Mouse (Mus musculus) NIH3T3 (cell line): ENCODE data around the gene Nr2f2.

Source experiments
- DNase-seq: peaks from one replicate; pipeline ENCODE4 v3.0.0-alpha.2; 2012; ENCODE audit warnings: low read depth

Nr2f2 gene

GRCm38 (mm10) chr7:70365941-70366807 lies at the start of gene Nr2f2:
TSS of gene Nr2f2 (minus strand) at chr7:70366735.
- peak; percentile 73 for DNase-seq

- DNase-seq, result peak; percentile 24
Observed at GRCm38 (mm10) chr7:70414461-70414860, 47.9 kb upstream of the Nr2f2 start.

- no peak for DNase-seq
Observed at GRCm38 (mm10) chr7:70413646-70414045, 47.1 kb upstream of the Nr2f2 start.

- no peak for DNase-seq
Observed at GRCm38 (mm10) chr7:70412900-70413299, 46.4 kb upstream of the Nr2f2 start.

GRCm38 (mm10) chr7:70410350-70410749 lies 43.8 kb upstream of the Nr2f2 start:
- peak; percentile 59 for DNase-seq

- no peak for DNase-seq
Observed at GRCm38 (mm10) chr7:70409890-70410289, 43.4 kb upstream of the Nr2f2 start.

GRCm38 (mm10) chr7:70408814-70409213 lies 42.3 kb upstream of the Nr2f2 start:
- no peak for DNase-seq

- DNase-seq, result no peak
Observed at GRCm38 (mm10) chr7:70407123-70407522, 40.6 kb upstream of the Nr2f2 start.

- no peak for DNase-seq
Observed at GRCm38 (mm10) chr7:70406527-70406926, 40.0 kb upstream of the Nr2f2 start.

- peak; percentile 59 for DNase-seq
Observed at GRCm38 (mm10) chr7:70405466-70405865, 38.9 kb upstream of the Nr2f2 start.

- DNase-seq, result no peak
Observed at GRCm38 (mm10) chr7:70382828-70383227, 16.3 kb upstream of the Nr2f2 start.

- DNase-seq, result no peak
Observed at GRCm38 (mm10) chr7:70381409-70382244, 15.1 kb upstream of the Nr2f2 start.

- DNase-seq, result no peak
Observed at GRCm38 (mm10) chr7:70380943-70381342, 14.4 kb upstream of the Nr2f2 start.

GRCm38 (mm10) chr7:70380246-70380645 lies 13.7 kb upstream of the Nr2f2 start:
- DNase-seq, result no peak

GRCm38 (mm10) chr7:70370552-70371262 lies 4.2 kb upstream of the Nr2f2 start:
- DNase-seq, result no peak

- no peak for DNase-seq
Observed at GRCm38 (mm10) chr7:70369731-70370551, 3.4 kb upstream of the Nr2f2 start.

GRCm38 (mm10) chr7:70369061-70369730 lies 2.7 kb upstream of the Nr2f2 start:
- DNase-seq, result no peak

GRCm38 (mm10) chr7:70368751-70369060 lies 2.2 kb upstream of the Nr2f2 start:
- no peak for DNase-seq

- DNase-seq, result no peak
Observed at GRCm38 (mm10) chr7:70368268-70368655, 1.7 kb upstream of the Nr2f2 start.

GRCm38 (mm10) chr7:70367591-70368267 lies 1.2 kb upstream of the Nr2f2 start:
- DNase-seq, result peak; percentile 21

GRCm38 (mm10) chr7:70366808-70367095 lies 217 bp upstream of the Nr2f2 start:
- DNase-seq, result no peak
